Mouse (Mus musculus): ENCODE data around the gene Aknad1.

Aknad1 gene

GRCm38 (mm10) chr3:108751691-108752090 lies 12.2 kb downstream of the Aknad1 start:
- DNase-seq, result no peak

- DNase-seq, result no peak
These were observed 15.1 kb downstream of the Aknad1 start for GRCm38 (mm10) chr3:108754541-108754940.

GRCm38 (mm10) chr3:108755542-108755941 lies 16.1 kb downstream of the Aknad1 start:
- DNase-seq, result no peak

GRCm38 (mm10) chr3:108756131-108756530 lies 16.7 kb downstream of the Aknad1 start:
- no peak for DNase-seq

- no peak for DNase-seq
These were observed 18.1 kb downstream of the Aknad1 start for GRCm38 (mm10) chr3:108757570-108757969.

GRCm38 (mm10) chr3:108759566-108760420 lies 20.3 kb downstream of the Aknad1 start:
- DNase-seq, result no peak

GRCm38 (mm10) chr3:108762597-108763111 lies 23.2 kb downstream of the Aknad1 start:
- no peak for DNase-seq

GRCm38 (mm10) chr3:108763691-108764090 lies 24.2 kb downstream of the Aknad1 start:
- no peak for DNase-seq

- no peak for DNase-seq
These were observed 25.5 kb downstream of the Aknad1 start for GRCm38 (mm10) chr3:108764976-108765375.

GRCm38 (mm10) chr3:108765476-108765875 lies 26.0 kb downstream of the Aknad1 start:
- DNase-seq, result no peak

GRCm38 (mm10) chr3:108766943-108767342 lies 27.5 kb downstream of the Aknad1 start:
- DNase-seq, result no peak

GRCm38 (mm10) chr3:108767416-108767815 lies 28.0 kb downstream of the Aknad1 start:
- no peak for DNase-seq

GRCm38 (mm10) chr3:108769547-108769946 lies 30.1 kb downstream of the Aknad1 start:
- no peak for DNase-seq

GRCm38 (mm10) chr3:108770725-108771368 lies 31.4 kb downstream of the Aknad1 start:
- DNase-seq, result peak; percentile 62

- no peak for DNase-seq
These were observed 32.8 kb downstream of the Aknad1 start for GRCm38 (mm10) chr3:108772211-108772610.

GRCm38 (mm10) chr3:108772811-108773210 lies 33.4 kb downstream of the Aknad1 start:
- no peak for DNase-seq

GRCm38 (mm10) chr3:108778761-108779540 lies 39.5 kb downstream of the Aknad1 start:
- no peak for DNase-seq

GRCm38 (mm10) chr3:108781238-108781883 lies 41.9 kb downstream of the Aknad1 start:
- no peak for DNase-seq

GRCm38 (mm10) chr3:108781884-108782270 lies 42.4 kb downstream of the Aknad1 start:
- no peak for DNase-seq

GRCm38 (mm10) chr3:108782364-108782895 lies 43.0 kb downstream of the Aknad1 start:
- no peak for DNase-seq

- no peak for DNase-seq
These were observed 47.1 kb downstream of the Aknad1 start for GRCm38 (mm10) chr3:108786520-108786919.

GRCm38 (mm10) chr3:108787754-108788454 lies 48.4 kb downstream of the Aknad1 start:
- DNase-seq, result no peak
